Mouse (Mus musculus) heart, embryonic 14.5 days (tissue): ENCODE results near the gene Tufm. TPM values are rescaled to one million over a fixed set of nuclear protein-coding genes. Genes with fewer than 3 reads are reported as not detected.

ENCODE experiments used
- ATAC-seq: fragments of 200-750 bp; cut with Nextera tagmentation; 2 replicates; pipeline ENCODE4 v1.8.0; 2017; ENCODE audit warnings: low read depth, moderate TSS enrichment; ENCODE audit not compliant: insufficient number of reproducible peaks, insufficient read depth, low FRiP score
- H3K27ac ChIP-seq, 2 experiments: fragments of 200-500 bp in 1 of 2; fragments of 300-500 bp in 1 of 2; sonication (generic) in 1 of 2; replicated peaks in 1 of 2; 2 replicates each; pipeline ENCODE4 v1.5.1; 2012 to 2014; ENCODE audit warnings: low read depth in 2 of 2, low read length in 2 of 2, control low read depth in 1 of 2, mild to moderate bottlenecking in 1 of 2, mixed read lengths in 1 of 2; ENCODE audit not compliant: control insufficient read depth in 1 of 2, insufficient read depth in 1 of 2
- H3K27me3 ChIP-seq: fragments of 300-500 bp; sonication (generic); 2 replicates; pipeline ENCODE4 v1.6.1; 2014; ENCODE audit warnings: mild to moderate bottlenecking, low read length, control low read depth; ENCODE audit not compliant: control insufficient read depth, insufficient read depth
- H3K36me3 ChIP-seq: fragments of 300-500 bp; sonication (generic); 2 replicates; pipeline ENCODE4 v1.6.1; 2014; ENCODE audit warnings: mild to moderate bottlenecking, control low read depth, low read length, mixed read lengths; ENCODE audit not compliant: control insufficient read depth, insufficient read depth
- H3K4me1 ChIP-seq, 2 experiments: fragments of 200-500 bp in 1 of 2; fragments of 300-500 bp in 1 of 2; sonication (generic) in 1 of 2; 2 replicates each; pipeline ENCODE4 v1.6.1; 2012 to 2014; ENCODE audit warnings: low read length in 2 of 2, control low read depth in 1 of 2, mixed read lengths in 1 of 2; ENCODE audit not compliant: control insufficient read depth in 2 of 2, insufficient read depth in 2 of 2
- H3K4me2 ChIP-seq: fragments of 300-500 bp; sonication (generic); 2 replicates; pipeline ENCODE4 v1.6.1; 2014; ENCODE audit warnings: mild to moderate bottlenecking, low read length
- H3K4me3 ChIP-seq, 2 experiments: fragments of 200-500 bp in 1 of 2; fragments of 300-500 bp in 1 of 2; sonication (generic) in 1 of 2; 2 replicates each; pipeline ENCODE4 v1.5.1; 2012 to 2014; ENCODE audit warnings: low read length in 2 of 2, mild to moderate bottlenecking in 2 of 2, control low read depth in 1 of 2, low read depth in 1 of 2, moderate library complexity in 1 of 2; ENCODE audit not compliant: control insufficient read depth in 1 of 2, insufficient read depth in 1 of 2
- H3K9ac ChIP-seq: fragments of 300-500 bp; sonication (generic); 2 replicates; pipeline ENCODE4 v1.6.1; 2014; ENCODE audit warnings: mild to moderate bottlenecking, low read length
- H3K9me3 ChIP-seq: fragments of 300-500 bp; sonication (generic); 2 replicates; pipeline ENCODE4 v1.6.1; 2016; ENCODE audit warnings: low read length, control low read depth; ENCODE audit not compliant: control insufficient read depth
- WGBS: fragments of 180-500 bp; shearing (Covaris S2); extraction: QIAGEN DNeasy Blood & Tissue Kit; methylation state at CpG from one replicate; pipeline ENCODE4 v1.1.7; 2014; 5-methylcytosine and 5-hydroxymethylcytosine counted together
- polyA plus RNA-seq: library from polyadenylated mRNA; unstranded; fragments of >200 nt; fragmentation: Nextera tagmentation; extraction: Ambion mirVana; gene quantifications from 2 replicates; pipeline ENCODE4 v1.2.1, GENCODE M21; 2014

Gene Tufm
- polyA plus RNA-seq, 1 experiment from 2014 or later = 188 TPM

DNA sequence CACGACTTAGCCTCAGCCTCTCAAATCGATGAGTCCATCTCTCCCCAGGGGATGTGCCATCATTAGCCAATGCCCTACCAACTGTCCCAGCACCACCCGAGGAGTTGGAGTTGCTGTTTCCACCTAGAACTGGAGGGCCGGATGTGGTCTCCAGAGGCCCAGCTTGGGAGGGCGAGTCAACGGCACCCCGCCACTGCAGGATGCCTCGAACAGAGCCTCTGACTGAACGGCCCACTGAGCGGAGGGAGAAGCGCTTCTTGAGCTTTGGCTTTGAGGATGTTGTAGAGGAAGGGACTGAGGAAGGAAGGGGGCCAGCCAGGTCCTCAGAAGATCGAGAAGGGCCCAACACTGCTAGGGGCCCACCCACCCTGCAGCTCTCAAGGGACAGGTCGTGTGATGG, 14.9 kb upstream of the Tufm start:
- peaks cover 4 to 17% of the 10 kb centered on the region in 2 experiments for H3K4me1 ChIP-seq
- H3K4me2 ChIP-seq = no peak overlapping the region
- no peaks in the 10 kb centered on the region for H3K9me3 ChIP-seq
- H3K36me3 ChIP-seq = peaks cover 57% of the 10 kb centered on the region
- H3K27me3 ChIP-seq = no peaks in the 10 kb centered on the region
- WGBS = 83% methylated on average over 13 of the region's 13 CpGs
- H3K9ac ChIP-seq = no peak overlapping the region
- no peak overlapping the region for H3K4me3 ChIP-seq
- no peak for ATAC-seq
- H3K27ac ChIP-seq = no peak overlapping the region

DNA sequence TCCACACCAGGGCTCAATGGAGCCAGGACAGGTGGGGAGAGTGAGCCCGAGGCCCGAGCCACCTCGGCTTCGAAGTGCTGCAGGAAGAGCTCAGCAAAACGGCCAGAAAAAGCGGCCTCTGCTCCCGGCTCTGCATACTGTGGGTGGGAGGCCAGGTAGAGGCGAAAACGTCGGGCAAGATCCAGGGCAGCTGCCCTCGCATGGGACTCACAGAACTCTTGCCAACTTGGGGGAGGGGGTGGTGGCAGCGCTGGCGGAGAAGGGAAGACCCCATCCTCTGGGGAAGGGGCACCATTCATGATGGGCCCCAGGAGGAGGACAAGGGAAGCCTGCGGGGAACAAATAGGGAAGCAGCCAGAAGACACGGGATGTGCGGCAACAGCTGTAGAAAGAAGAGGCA, 14.4 kb upstream of the Tufm start:
- Histone ChIP-seq H3K4me1 (peaks cover 4 to 17% of the 10 kb centered on the region in 2 experiments), H3K4me3 (no peak overlapping the region), H3K27me3 (no peaks in the 10 kb centered on the region), H3K9me3 (no peaks in the 10 kb centered on the region), H3K4me2 (no peak overlapping the region), H3K27ac (no peak overlapping the region), H3K9ac (no peak overlapping the region), H3K36me3 (peaks cover 53% of the 10 kb centered on the region)
- 90% methylated on average over 16 of the region's 16 CpGs for WGBS
- no peak for ATAC-seq

DNA sequence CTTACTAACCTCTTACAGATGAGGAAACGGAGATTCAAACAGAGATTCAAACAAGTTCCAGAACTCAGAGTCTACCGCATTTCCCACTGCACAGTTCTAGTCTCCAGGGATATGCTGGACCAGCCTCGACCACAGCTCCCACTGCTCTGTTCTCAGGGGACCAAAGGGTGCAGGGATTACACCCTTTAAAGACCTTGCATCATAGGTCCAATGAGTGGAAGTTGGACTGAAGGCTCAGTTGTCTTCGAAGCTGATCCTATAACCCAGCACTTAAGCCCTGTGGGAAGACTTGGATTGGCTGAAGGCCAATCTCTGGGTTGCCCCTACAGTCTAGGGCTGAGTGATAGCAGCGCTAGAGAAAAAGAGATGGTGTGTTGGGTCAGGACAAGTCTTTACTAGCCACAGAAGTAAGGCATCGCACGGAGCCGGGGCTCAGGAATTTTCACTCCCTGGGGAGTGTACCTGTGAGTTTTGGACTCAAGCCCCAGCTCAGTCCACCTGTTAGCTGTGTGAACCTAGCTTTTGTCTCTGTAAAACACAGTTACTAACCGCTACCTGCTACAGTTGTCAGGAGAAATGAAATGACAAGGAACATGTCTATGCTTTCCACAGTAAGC, 13.6 kb upstream of the Tufm start:
- peak overlapping the region; percentile 98 for H3K9ac ChIP-seq
- H3K4me2 ChIP-seq = peak overlapping the region; percentile 73
- WGBS = 74% methylated on average over 9 of the region's 9 CpGs
- H3K9me3 ChIP-seq = no peaks in the 10 kb centered on the region
- H3K4me3 ChIP-seq = peak overlapping the region in 1 of 2 experiments; percentile 90; a peak in 2 of 4 replicates
- H3K27me3 ChIP-seq = no peaks in the 10 kb centered on the region
- H3K27ac ChIP-seq = no peak overlapping the region
- H3K36me3 ChIP-seq = peaks cover 44% of the 10 kb centered on the region
- ATAC-seq = no peak
- peaks cover 4 to 17% of the 10 kb centered on the region in 2 experiments for H3K4me1 ChIP-seq

DNA sequence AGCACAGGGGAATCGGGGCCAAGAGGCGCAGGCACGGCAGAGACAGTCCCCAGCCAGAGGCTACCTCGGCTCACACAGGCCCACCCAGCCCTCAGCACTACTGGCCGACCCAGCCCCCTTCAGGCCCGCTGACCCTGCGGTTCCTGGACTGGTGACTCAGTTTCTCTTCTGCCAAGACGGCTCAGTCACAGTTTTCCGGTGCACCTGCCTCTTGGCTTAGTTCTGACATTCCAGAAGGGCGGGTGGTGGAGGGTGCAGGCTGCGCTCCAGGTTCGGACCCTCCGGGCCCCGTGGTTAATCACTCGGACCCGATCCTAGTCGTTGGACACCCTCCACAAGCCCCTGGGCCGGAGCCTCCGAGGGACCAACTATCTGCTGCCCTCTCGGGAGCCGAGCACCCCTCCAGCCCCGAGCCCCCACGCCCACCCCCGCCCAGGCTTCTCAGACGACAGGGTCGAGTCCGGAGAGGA, 12.6 kb upstream of the Tufm start:
- WGBS = 0% methylated on average over 27 of the region's 27 CpGs
- H3K27me3 ChIP-seq = no peaks in the 10 kb centered on the region
- H3K4me1 ChIP-seq = peaks cover 4 to 17% of the 10 kb centered on the region in 2 experiments
- no peaks in the 10 kb centered on the region for H3K9me3 ChIP-seq
- peak overlapping the region; percentile 95 to 99 for H3K27ac ChIP-seq
- ATAC-seq = peak; percentile 18
- peak overlapping the region; percentile 90 to 96 for H3K4me3 ChIP-seq
- peaks cover 34% of the 10 kb centered on the region for H3K36me3 ChIP-seq
- H3K9ac ChIP-seq = peak overlapping the region; percentile 98
- H3K4me2 ChIP-seq = peak overlapping the region; percentile 73

DNA sequence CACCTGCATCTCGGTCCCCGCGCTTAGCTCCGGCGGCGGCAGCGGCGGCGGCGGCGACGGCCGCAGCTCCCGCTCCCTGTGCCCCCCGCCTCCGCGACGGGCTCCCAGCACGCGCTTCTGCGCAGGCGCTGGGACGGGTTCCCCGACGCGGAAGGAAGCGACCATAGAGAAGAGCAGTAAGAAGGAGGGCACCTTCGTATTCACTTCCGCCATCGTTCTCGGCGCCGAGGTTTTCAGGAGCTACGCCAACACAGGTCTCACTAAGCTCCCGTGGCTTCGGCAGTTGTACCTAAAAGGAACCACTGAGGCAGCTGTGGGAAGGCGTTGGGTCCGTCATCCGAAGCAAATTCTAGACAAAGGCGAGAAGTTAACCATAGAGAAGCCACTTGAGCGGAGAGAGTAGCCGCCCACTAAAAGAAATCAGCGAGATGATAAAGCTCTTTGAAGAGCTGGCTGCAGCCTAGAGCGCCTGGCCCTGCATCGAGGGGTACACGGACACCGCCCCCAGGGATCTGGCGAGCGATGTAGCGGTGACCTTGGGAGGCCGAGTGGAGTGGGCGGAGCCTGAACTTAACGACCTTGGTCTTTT, 12.1 kb upstream of the Tufm start, which contains the start of gene Sh2b1:
Gene Sh2b1, minus strand, starts transcription at position 432 of the 589 bp plus-strand sequence.
- peaks cover 4 to 17% of the 10 kb centered on the region in 2 experiments for H3K4me1 ChIP-seq
- H3K27ac ChIP-seq = peak within 1 kb of the TSS; percentile 95 to 99
- under 1% methylated on average over 53 of the region's 53 CpGs for WGBS
- H3K4me3 ChIP-seq = peak within 1 kb of the TSS; percentile 90 to 96
- ATAC-seq = peak; percentile 88
- H3K9me3 ChIP-seq = no peaks in the 10 kb centered on the region
- H3K9ac ChIP-seq = peak within 1 kb of the TSS; percentile 98
- peak within 1 kb of the TSS; percentile 73 for H3K4me2 ChIP-seq
- H3K27me3 ChIP-seq = no peaks in the 10 kb centered on the region
- peaks cover 29% of the 10 kb centered on the region for H3K36me3 ChIP-seq

DNA sequence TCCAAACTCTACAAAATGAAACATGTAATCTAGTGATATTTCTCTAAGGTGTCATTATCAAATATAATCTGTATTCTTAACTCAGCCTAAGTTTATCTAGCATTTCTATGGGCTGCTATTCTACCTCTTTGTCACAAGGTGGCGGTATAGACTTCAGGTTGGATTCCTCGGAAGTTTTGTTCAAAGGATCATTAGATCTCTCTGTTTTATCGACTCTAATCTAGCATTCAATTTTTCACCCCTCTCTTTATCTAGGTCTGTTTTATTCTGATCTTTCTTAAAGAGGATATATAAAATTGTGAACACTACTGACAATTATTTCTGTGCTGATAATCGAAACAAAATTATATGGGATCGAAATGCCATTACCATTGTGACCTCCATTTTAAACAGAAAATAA, 5.5 kb upstream of the Tufm start:
- Histone ChIP-seq H3K36me3 (no peaks in the 10 kb centered on the region), H3K4me1 (0 out of 4 replicates have a peak, but pooled peaks cover 0 to 8% of the 10 kb centered on the region in 2 experiments), H3K27ac (no peak overlapping the region), H3K4me2 (peak overlapping the region; percentile 64; the same call in 1 of the 2 replicates), H3K9me3 (no peaks in the 10 kb centered on the region), H3K9ac (no peak overlapping the region), H3K4me3 (peak overlapping the region in 1 of 2 experiments; percentile 29; a peak in 1 of 4 replicates), H3K27me3 (no peaks in the 10 kb centered on the region)
- no peak for ATAC-seq
- 22% methylated on average over 5 of the region's 5 CpGs for WGBS

DNA sequence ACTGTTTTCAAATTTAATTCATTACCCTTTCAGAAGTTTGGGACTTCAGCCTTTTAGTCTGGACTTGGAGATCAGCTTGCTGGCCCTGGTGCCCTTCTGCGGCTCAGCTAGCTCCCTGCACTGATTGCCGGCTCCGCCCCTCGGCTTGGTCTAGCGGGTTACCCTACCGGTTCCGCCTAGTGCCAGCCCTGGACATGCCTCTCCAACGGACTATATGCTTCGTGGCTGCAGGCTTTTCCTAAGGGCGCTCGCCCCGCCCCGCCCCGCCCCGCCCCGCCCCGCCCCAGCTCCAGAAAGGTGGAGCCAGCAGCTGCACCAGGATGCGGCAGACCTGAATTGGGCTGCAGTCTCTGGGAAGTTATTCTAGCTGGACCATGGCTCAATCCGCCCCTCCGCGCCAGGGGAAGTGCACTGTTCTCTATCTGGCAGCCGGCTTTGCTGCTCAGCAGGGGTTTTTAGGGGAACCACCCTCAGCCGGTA, 4.7 kb upstream of the Tufm start:
- no peaks in the 10 kb centered on the region for H3K9me3 ChIP-seq
- peak; percentile 84 for ATAC-seq
- H3K27me3 ChIP-seq = no peaks in the 10 kb centered on the region
- H3K4me1 ChIP-seq = 0 out of 4 replicates have a peak, but pooled peaks cover 0 to 8% of the 10 kb centered on the region in 2 experiments
- WGBS = under 1% methylated on average over 23 of the region's 23 CpGs
- peak overlapping the region; percentile 48 to 72 for H3K27ac ChIP-seq
- H3K4me3 ChIP-seq = peak overlapping the region; percentile 29 to 34
- H3K4me2 ChIP-seq = peak overlapping the region; percentile 64
- peak overlapping the region; percentile 65 for H3K9ac ChIP-seq
- H3K36me3 ChIP-seq = no peaks in the 10 kb centered on the region
